Mouse (Mus musculus) forebrain, embryonic 11.5 days (tissue): ENCODE results near the gene Klhl2. TPM values are rescaled to one million over a fixed set of nuclear protein-coding genes. Genes with fewer than 3 reads are reported as not detected.

ENCODE experiments used
- ATAC-seq: fragments of 200-750 bp; cut with Nextera tagmentation; replicated peaks from 2 replicates; pipeline ENCODE4 v1.8.0; 2017; ENCODE audit warnings: moderate TSS enrichment; ENCODE audit not compliant: low FRiP score
- DNase-seq: peaks from one replicate; pipeline ENCODE4 v3.0.0-alpha.2; 2017; ENCODE audit warnings: low spot score
- H3K27ac ChIP-seq: fragments of 300-500 bp; sonication (generic); 2 replicates; pipeline ENCODE4 v1.5.1; 2014; ENCODE audit warnings: low read depth, low read length
- H3K27me3 ChIP-seq: fragments of 300-500 bp; sonication (generic); 2 replicates; pipeline ENCODE4 v1.6.1; 2014; ENCODE audit warnings: mild to moderate bottlenecking, low read length, mixed read lengths; ENCODE audit not compliant: control insufficient read depth, insufficient read depth
- H3K36me3 ChIP-seq: fragments of 300-500 bp; sonication (generic); 2 replicates; pipeline ENCODE4 v1.6.1; 2014; ENCODE audit warnings: mild to moderate bottlenecking, low read length, moderate library complexity, mixed read lengths; ENCODE audit not compliant: control insufficient read depth, insufficient read depth
- H3K4me1 ChIP-seq: fragments of 300-500 bp; sonication (generic); replicated peaks from 2 replicates; pipeline ENCODE4 v1.6.1; 2014; ENCODE audit warnings: low read length, mixed read lengths; ENCODE audit not compliant: control insufficient read depth, insufficient read depth
- H3K4me2 ChIP-seq: fragments of 300-500 bp; sonication (generic); 2 replicates; pipeline ENCODE4 v1.6.1; 2014; ENCODE audit warnings: low read depth, mild to moderate bottlenecking, low read length, moderate library complexity, mixed read lengths; ENCODE audit not compliant: severe bottlenecking
- H3K4me3 ChIP-seq: fragments of 300-500 bp; sonication (generic); 2 replicates; pipeline ENCODE4 v1.5.1; 2014; ENCODE audit warnings: low read depth, low read length
- H3K9ac ChIP-seq: fragments of 300-500 bp; sonication (generic); 2 replicates; pipeline ENCODE4 v1.6.1; 2014; ENCODE audit warnings: low read length
- H3K9me3 ChIP-seq: fragments of 300-500 bp; sonication (generic); 2 replicates; pipeline ENCODE4 v1.6.1; 2016; ENCODE audit warnings: low read length, mixed read lengths; ENCODE audit not compliant: control insufficient read depth
- whole genome bisulfite sequencing: fragments of 180-500 bp; shearing (Covaris S2); extraction: QIAGEN DNeasy Blood & Tissue Kit; methylation state at CpG from one replicate; pipeline ENCODE4 v1.1.7; 2014; 5-methylcytosine and 5-hydroxymethylcytosine counted together
- polyA plus RNA-seq: library from polyadenylated mRNA; unstranded; fragments of >200 nt; fragmentation: Nextera tagmentation; extraction: Ambion mirVana; gene quantifications from 2 replicates; pipeline ENCODE4 v1.2.1, GENCODE M21; 2014

The Klhl2 gene
- polyA plus RNA-seq, 1 experiment from 2014 or later = 22.6 TPM

GRCm38 (mm10) chr8:64723206-64723605 lies 126.6 kb downstream of the Klhl2 start:
- Histone ChIP-seq H3K9ac (no peak overlapping the region), H3K4me1 (no peaks in the 10 kb centered on the region), H3K27ac (no peak overlapping the region), H3K4me3 (no peak overlapping the region), H3K9me3 (no peaks in the 10 kb centered on the region), H3K36me3 (peaks cover 30% of the 10 kb centered on the region), H3K4me2 (no peak overlapping the region), H3K27me3 (no peaks in the 10 kb centered on the region)
- no peak for DNase-seq
- ATAC-seq = no peak
- 93% methylated on average over 2 of the region's 2 CpGs for WGBS

DNA sequence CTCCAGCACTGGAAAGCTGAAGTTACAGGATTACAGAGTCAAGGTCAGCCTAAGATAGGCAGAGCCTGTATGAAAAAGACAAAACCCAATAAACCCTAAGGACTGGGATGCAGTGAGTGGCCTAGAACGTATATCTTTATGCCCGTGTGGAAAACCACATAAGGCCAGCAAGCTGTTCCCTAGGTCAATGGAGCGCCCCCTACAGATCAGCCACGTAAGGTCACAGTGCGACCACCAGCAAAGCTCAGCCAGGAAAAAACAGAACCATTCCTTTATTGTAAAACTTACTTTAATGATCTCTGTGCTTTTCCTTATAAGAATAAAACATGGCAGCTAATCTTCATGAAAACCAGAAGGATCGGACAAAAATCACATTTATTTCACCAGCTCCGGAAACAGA lies 131.9 kb downstream of the Klhl2 start:
- no peak overlapping the region for H3K4me3 ChIP-seq
- H3K4me1 ChIP-seq = no peaks in the 10 kb centered on the region
- H3K27me3 ChIP-seq = no peaks in the 10 kb centered on the region
- peaks cover 25% of the 10 kb centered on the region for H3K36me3 ChIP-seq
- H3K9me3 ChIP-seq = no peaks in the 10 kb centered on the region
- no peak for DNase-seq
- no peak overlapping the region for H3K4me2 ChIP-seq
- WGBS = 83% methylated on average over 7 of the region's 7 CpGs
- H3K9ac ChIP-seq = no peak overlapping the region
- no peak overlapping the region for H3K27ac ChIP-seq
- ATAC-seq = no peak

- H3K36me3 ChIP-seq = peaks cover 3% of the 10 kb centered on the region; the same call in 1 of the 2 replicates
- no peaks in the 10 kb centered on the region for H3K27me3 ChIP-seq
- DNase-seq = no peak
- WGBS = 91% methylated on average over 7 of the region's 7 CpGs
- H3K4me2 ChIP-seq = no peak overlapping the region
- H3K4me3 ChIP-seq = no peak overlapping the region
- no peaks in the 10 kb centered on the region for H3K9me3 ChIP-seq
- H3K4me1 ChIP-seq = no peaks in the 10 kb centered on the region
- H3K9ac ChIP-seq = no peak overlapping the region
- no peak overlapping the region for H3K27ac ChIP-seq
- no peak for ATAC-seq
Observed at GRCm38 (mm10) chr8:64712499-64712898, 137.3 kb downstream of the Klhl2 start.

GRCm38 (mm10) chr8:64711544-64711943 lies 138.3 kb downstream of the Klhl2 start:
- Histone ChIP-seq H3K4me3 (no peak overlapping the region), H3K4me2 (no peak overlapping the region), H3K9me3 (no peaks in the 10 kb centered on the region), H3K27ac (no peak overlapping the region), H3K9ac (no peak overlapping the region), H3K36me3 (0 out of 2 replicates have a peak, but pooled peaks cover 2% of the 10 kb centered on the region), H3K4me1 (no peaks in the 10 kb centered on the region), H3K27me3 (no peaks in the 10 kb centered on the region)
- 48% methylated on average over 1 of the region's 1 CpGs for WGBS
- no peak for DNase-seq
- ATAC-seq = no peak

DNA sequence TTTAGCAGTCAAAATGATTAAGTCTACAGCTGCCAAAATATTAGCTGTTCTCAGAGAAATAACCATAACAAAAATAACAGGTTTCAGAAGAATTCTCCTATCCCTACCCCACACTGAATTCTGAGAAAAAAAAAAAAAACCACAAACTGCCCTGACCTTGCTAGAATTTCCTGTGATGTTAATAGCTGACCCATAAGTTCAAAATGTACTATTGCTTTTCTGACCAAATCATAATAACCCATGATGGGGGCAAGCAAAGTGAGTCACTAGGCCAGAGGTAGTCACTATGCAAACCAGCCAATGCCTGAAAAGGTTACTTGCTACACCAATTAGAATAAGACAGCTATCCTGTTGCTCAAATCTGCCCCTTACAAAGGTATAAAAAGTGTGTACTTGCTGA lies 142.3 kb downstream of the Klhl2 start:
- H3K4me2 ChIP-seq = no peak overlapping the region
- DNase-seq (no peak), ATAC-seq (no peak)
- H3K36me3 ChIP-seq = no peaks in the 10 kb centered on the region
- no peaks in the 10 kb centered on the region for H3K27me3 ChIP-seq
- H3K4me1 ChIP-seq = no peaks in the 10 kb centered on the region
- H3K4me3 ChIP-seq = no peak overlapping the region
- no peak overlapping the region for H3K27ac ChIP-seq
- no peaks in the 10 kb centered on the region for H3K9me3 ChIP-seq
- H3K9ac ChIP-seq = no peak overlapping the region

- no peaks in the 10 kb centered on the region for H3K4me1 ChIP-seq
- ATAC-seq = no peak
- no peak overlapping the region for H3K4me2 ChIP-seq
- DNase-seq = no peak
- H3K36me3 ChIP-seq = no peaks in the 10 kb centered on the region
- H3K27me3 ChIP-seq = no peaks in the 10 kb centered on the region
- no peak overlapping the region for H3K4me3 ChIP-seq
- no peak overlapping the region for H3K9ac ChIP-seq
- no peaks in the 10 kb centered on the region for H3K9me3 ChIP-seq
- no peak overlapping the region for H3K27ac ChIP-seq
- WGBS = 90% methylated on average over 1 of the region's 1 CpGs
Observed at GRCm38 (mm10) chr8:64703191-64703590, 146.6 kb downstream of the Klhl2 start.

DNA sequence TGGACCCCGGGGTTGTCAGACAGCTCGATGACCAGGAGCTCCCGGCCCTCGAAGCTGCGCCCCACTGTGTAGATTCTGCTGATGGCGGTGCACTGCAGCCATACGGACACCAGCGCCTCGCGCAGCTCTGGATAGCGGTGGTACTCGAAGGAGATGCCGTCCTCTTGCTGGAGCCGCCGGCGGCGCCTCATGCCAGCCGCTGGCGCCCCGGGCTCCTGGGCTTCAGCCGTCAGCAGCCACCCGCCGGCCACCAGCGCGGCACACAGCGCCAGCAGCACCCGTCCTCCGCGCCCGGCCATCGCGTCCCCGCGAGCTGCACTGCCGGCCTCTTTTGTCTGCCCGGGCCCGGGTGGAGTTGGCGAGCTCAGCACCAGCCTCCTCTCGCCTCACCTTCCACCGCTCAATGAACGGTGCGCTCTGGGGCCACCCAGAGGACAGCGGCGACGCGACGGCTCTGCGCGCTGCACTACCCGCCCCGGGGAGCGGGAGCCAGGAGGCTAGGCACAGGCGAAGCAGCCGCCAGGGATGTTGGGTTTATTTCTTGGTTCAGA lies 157.1 kb downstream of the Klhl2 start, which contains the start of gene Cpe:
TSS of gene Cpe (minus strand) at position 404 of the 551 bp plus-strand sequence.
- peak within 1 kb of the TSS; percentile 58 for H3K4me2 ChIP-seq
- DNase-seq (peak; percentile 94), ATAC-seq (peak; percentile 99)
- WGBS = under 1% methylated on average over 51 of the region's 54 CpGs
- no peaks in the 10 kb centered on the region; the same call in 1 of the 2 replicates for H3K4me1 ChIP-seq
- peak within 1 kb of the TSS; percentile 97 for H3K9ac ChIP-seq
- H3K9me3 ChIP-seq = no peaks in the 10 kb centered on the region
- H3K4me3 ChIP-seq = peak within 1 kb of the TSS; percentile 67
- peak within 1 kb of the TSS; percentile 93 for H3K27ac ChIP-seq
- H3K36me3 ChIP-seq = no peaks in the 10 kb centered on the region
- no peaks in the 10 kb centered on the region for H3K27me3 ChIP-seq

GRCm38 (mm10) chr8:64691591-64692401 lies 158.0 kb downstream of the Klhl2 start:
- WGBS = 8% methylated on average over 16 of the region's 16 CpGs
- H3K9me3 ChIP-seq = no peaks in the 10 kb centered on the region
- peak overlapping the region; percentile 93; the same call in 1 of the 2 replicates for H3K27ac ChIP-seq
- H3K4me2 ChIP-seq = peak overlapping the region; percentile 58
- ATAC-seq = no peak
- no peaks in the 10 kb centered on the region for H3K36me3 ChIP-seq
- no peaks in the 10 kb centered on the region for H3K27me3 ChIP-seq
- peak overlapping the region; percentile 97 for H3K9ac ChIP-seq
- H3K4me3 ChIP-seq = peak overlapping the region; percentile 67
- DNase-seq = no peak
- H3K4me1 ChIP-seq = no peaks in the 10 kb centered on the region; the same call in 1 of the 2 replicates
